Mouse (Mus musculus) megakaryocyte progenitor cell, adult 5-6 weeks (primary cell): ENCODE data around the gene Zfp950. TPM values are rescaled to one million over a fixed set of nuclear protein-coding genes. Genes with fewer than 3 reads are reported as not detected.
"Not testable (repeated sequence)": the region's sequence is repeated elsewhere in the genome, so short reads cannot be mapped to it uniquely, and the experiment has no call there.

Experiments
- ATAC-seq: replicated peaks from 2 replicates; pipeline ENCODE4 v1.8.0; 2016; ENCODE audit warnings: mild to moderate bottlenecking, moderate TSS enrichment, inconsistent platforms; ENCODE audit not compliant: poor library complexity
- total RNA-seq, 2 experiments: library from RNA; stranded (forward) in 1 of 2; stranded (reverse) in 1 of 2; fragments of 157-497, 149-512 nt in 1 of 2; fragments of 200-1000 nt in 1 of 2; gene quantifications; 2 replicates each; pipeline versions ENCODE4 v1.2.3 to v1.2.4; 2015 to 2017

Zfp950 gene
- total RNA-seq (2015), result 45.7 and 47.3 TPM in 2 replicates
- 31.7 and 57.1 TPM in 2 replicates for total RNA-seq (2017)

DNA sequence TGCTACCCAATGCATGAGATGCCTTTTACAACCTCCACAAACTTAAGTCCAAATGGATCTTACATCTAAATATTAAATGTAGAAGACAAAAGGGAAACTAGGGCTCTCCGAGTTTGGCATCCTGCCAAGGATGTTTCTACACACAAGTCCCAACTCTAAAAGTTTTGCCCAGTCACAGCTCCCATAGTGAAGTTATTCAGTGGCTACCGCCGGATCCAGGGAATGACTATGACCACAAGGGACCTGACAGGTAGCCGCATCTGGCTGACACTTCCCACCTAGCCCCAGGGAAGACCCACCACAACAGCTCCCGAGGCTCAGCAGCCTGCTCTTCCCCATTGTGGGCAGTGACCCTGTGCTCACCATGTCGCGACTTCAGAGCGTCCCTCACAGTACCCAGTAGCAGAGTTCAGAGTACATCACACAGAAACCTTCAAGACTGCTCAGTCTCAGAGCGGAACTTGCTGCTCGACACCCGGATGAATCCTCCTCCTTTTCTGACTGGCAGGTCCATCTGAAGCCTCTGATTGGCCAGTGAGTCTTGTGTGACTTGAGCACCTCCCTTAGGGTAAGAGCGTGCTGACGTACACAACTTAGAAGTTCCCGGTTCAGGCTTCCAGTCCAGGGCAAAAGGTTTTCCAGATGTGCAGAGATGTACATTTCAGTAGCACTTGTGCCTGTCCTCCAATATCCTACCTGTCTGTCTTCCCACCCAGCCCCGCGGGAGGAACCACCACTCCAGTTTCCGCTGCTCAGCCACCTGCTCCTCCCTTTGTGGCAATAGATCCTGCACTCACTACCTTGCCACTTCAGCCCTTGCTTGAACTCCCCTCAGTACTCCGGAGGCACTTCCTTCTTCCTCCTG lies at the start of gene Zfp950:
Gene Zfp950 (minus strand): TSS at position 499 of the 865 bp plus-strand sequence.
- peak; percentile 99 for ATAC-seq

DNA sequence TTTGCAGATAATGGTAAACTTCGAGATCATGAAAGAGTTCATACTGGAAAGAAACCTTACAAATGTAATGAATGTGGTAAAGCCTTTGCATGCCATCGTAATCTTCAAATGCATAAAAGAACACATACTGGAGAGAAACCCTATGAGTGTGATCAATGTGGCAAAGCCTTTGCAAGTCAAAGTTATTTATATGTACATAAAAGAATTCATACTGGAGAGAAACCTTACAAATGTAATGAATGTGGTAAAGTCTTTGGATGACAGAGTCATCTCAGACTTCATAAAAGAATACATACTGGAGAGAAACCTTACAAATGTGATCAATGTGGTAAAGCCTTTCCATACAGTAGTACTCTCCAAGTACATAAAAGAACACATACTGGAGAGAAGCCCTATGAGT lies 43.0 kb upstream of the Zfp950 start, which contains the start of gene Gm6020:
Gene Gm6020 (plus strand): TSS at position 301 of the 400 bp plus-strand sequence.
- not testable (repeated sequence) for ATAC-seq

DNA sequence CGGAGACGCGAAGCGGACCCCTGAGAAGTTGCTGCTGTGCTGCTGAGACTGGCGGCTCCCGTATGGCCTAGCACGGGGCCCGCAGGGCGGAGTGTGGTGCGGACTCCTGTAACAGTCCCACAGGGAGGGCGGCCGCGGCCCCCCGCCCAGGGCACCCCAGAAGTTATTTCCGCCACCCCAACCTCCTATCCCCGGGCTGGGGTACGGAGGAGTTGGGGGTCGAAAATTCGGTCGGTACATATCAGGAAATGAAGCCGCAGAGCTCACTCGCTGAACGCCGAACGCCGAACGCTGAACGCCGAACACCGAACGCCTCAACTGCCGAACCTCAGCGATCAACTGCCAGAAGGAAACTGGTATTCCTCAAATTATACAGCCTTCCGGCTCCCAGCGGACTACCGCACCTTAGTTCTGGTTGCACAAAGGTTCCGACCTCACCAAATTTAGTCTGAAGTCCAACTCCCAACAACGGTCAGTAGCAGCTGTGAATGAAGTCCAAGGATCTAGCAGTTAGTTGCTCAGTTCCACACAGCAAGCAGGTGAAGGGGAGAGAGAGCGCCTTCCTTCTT lies 35.2 kb upstream of the Zfp950 start, which contains the start of gene Gm7102:
Gene Gm7102 (minus strand): TSS at position 554 of the 569 bp plus-strand sequence.
- peak; percentile 39 for ATAC-seq

DNA sequence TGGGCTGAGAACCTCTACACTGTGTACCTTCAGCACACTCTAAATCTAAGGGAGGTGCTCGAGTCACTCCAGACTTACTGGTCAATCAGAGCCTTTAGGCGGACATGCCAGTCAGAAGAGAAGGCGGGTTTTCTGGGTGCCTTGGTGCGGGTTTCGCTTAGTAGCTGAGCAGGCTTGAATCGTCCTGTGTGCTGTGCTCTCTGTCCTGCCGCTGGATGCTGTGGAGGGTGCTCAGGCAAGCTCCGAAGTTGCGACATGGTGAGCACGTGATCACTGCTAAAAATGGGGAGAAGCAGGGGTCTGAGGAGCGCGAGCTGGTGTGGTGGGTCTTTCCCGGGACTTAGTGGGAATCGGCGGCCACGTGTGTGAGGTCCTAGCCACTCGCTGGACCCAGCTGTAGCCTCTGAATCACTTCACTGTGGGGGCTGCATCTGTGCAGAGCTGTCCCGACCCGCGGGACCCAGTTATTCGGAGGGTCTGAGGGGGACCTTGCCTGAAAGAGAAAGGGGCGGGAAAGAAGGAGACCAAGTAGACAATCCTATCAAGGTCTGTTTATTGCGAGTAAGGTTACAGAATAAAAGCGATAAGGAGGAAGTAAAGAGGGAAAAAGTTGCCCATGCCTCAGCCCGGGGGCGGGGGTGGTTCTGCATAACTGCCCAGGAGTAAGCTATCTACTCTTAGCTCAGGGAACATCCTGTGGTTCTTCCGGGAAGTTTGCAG lies 11.2 kb upstream of the Zfp950 start:
- ATAC-seq, result peak; percentile 79

DNA sequence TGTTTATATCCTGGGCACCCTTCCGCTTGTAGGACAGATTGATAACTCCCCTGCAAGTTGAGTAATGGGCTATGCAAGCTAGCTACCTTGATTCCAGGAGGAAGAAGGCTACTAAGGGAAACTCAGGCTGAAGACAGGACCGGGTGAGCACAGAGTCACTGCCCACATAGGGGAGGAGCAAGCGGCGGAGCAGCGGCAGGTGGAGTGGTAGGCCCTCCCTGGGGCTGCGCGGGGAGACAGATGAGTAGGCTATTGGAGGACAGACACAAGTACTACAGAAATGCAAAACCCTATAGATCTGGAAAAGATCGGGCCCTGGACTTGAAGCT lies 10.7 kb upstream of the Zfp950 start:
- peak; percentile 81 for ATAC-seq

DNA sequence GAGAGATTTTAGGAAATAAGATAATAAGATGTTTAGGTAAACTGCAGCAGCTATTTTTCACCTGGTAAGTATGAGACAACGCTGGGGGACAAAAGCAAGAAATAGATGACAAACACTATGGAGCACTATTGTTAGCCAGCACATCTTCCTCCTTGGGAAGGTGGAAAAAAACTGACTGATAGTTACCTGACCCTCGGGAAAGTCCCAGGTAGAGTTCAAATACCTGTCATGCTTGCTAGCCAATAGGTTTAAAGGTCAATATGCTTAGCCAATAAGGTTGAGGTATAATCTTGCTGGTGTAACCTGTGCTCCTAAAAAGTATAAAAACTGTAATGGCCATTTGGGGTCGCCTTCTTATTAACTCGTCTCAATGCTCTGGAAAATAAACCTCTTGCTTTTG lies 659 bp upstream of the Zfp950 start:
- no peak for ATAC-seq

DNA sequence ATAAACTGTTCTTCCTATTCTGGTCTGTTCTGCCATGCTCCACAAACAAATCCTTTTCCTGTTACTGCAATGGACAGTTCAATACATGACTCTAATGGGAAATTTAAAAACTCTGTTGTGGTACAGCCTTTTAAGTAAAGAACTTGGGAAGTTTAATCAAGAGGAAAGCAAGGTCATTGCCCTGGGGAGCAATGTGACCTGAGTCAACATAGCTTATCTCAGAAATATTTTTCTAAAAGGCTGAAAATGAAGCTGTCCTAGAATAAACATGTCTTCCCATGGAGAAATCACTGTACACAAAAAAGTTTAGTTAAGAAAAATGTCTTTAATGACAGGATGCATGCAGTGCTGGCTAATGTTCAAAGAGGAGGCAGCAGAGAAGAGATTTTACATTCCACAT lies 2.0 kb downstream of the Zfp950 start:
- ATAC-seq, result no peak

DNA sequence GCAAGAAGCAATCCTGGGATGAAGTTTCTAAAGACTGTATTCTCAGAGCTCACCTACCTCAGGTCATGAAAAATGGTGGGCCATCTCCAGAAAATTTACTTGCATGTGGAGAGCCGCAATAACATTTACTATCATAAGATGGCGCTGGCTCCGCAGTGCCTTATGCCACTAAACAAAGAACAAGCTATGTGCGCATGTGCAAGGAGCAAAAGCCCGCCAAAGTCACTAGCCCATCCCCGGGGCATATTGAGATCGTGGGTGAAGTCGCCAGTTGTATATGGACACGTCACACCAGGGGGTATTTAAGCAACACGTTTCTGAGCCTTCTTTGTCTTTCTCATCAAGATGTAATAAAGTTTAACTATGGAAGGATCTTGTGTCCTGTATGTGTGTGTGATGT lies 9.5 kb downstream of the Zfp950 start:
- ATAC-seq, result no peak

DNA sequence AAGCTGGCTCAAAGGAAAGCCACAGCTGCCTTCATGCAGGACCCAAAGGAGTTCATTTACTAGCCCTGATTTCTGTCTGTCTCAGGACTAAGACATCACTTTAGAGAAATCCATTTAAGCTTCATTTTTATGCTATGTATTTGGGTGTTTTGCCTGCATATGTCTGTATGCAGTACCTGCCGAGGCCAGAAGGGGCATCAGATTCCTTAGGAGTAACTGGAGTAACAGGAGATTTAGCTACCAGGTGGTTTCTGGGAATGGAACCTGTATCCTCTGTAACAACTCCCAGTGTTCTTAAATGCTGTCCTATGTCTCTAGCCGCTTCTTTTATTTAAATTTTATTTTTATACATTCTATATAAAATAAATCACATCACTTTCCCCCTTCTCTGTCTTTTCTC lies 30.5 kb downstream of the Zfp950 start:
- 0 out of 2 replicates have a peak, but pooled peaks have one; percentile 37 for ATAC-seq

DNA sequence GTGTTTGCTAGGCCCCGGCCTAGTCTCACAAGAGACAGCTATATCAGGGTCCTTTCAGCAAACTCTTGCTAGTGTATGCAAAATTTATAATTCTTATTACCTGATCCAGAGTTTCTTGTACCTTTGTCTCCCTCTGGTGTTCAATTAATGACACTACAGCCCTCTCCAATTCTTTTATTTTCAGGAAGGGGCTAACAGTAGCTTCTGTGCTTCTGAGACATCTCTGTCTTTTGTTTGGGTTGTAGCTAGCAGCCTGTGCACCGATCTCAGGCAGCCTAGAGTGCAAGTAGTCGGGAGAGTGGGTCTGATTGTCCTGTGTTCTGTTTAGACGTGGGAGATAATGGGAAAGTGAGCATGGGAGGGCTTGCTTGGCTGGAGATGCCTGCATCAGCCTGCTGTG lies 42.9 kb downstream of the Zfp950 start:
- peak; percentile 85 for ATAC-seq

DNA sequence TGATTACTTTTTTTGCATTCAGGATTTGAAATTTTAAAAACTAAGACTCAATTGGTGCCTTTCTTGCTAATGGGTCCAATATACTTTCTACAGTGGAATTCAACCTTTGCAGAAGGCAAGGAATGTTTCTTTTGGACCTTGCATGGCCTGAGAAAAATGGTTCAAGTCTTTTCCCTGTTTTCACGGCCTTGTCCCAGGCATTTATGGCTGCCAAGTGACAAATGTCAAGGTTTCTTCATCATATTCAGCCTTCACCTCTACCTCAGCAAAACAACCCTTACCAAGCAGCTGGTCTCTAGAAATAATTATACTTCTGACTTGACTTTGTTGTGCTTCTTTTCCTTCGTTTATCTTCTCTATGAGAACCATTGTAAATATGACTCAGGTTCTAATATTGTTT lies 43.9 kb downstream of the Zfp950 start:
- no peak for ATAC-seq

DNA sequence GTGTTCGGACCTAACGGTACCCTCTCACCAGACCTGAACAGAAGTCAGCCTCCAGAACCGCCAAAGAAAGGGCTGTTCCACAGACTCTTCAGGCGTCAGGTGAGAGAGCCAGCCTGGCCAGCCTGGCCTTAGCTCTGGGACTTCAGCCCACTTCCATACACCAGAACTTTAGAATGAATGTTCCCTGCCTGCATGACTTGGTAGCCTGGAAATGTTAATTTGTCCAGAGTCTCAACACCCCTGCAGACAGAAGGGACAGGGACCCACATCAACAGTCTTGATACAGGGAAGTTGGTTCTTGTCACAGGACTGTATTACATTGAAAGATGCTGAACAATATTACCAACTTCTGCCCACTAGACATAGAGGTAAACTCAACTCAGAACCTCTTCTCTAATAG lies 50.1 kb downstream of the Zfp950 start:
- ATAC-seq, result no peak

DNA sequence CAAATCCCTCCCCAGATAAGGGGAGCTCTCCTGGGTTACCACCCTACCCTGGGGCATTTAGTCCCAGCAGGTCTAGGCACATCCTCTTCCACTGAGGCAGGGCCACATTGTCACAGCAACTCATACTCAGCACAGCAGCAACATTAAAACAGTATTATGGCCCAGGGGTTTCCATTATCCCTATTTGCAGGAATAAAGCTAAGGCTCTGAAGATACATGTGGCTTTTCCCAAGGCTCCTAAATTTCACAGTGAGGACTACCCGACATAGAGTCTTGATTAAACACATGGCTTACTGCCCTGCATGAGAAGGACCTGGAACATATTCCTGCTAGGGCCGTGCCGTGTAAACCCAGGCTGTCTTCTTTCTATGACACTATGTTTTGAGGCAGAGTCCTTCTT lies 51.6 kb downstream of the Zfp950 start:
- no peak for ATAC-seq

DNA sequence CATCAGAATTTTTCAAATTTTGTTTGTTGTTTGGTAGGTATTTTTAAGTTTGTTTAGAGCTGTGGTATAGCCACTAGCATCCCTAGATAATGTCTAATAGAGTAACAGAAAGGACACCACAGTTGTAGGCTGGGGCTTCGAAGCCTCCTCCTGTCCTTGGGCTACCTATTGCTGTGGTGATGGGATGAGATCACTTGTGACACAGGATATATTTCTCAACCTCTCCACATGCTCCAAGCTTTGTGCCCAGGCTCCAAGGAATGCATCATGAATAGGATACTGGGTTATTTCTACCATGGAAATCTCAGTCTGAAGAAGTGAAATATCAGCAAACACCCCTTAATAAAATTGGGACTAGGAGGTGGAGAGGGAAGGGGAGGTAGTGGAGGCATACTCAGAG lies 52.9 kb downstream of the Zfp950 start:
- no peak for ATAC-seq

DNA sequence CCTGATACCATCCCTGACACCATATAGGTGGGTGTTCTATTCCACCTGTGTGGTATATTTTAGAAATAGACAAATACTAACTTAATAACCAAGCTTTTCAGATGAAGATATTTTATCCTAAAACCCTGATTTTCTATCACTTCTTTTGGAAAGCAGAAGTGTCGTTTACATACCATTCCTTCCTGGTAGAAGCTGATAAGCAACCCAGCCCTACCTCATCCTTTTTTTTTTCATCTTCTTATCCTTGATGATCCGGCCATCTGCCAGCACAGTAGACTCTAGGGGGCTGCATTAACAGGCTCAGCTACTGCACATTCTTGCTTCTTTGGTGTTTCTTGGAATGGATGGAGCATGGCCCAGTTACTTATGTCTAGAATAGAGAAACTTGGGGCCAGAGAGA lies 55.4 kb downstream of the Zfp950 start:
- no peak for ATAC-seq

DNA sequence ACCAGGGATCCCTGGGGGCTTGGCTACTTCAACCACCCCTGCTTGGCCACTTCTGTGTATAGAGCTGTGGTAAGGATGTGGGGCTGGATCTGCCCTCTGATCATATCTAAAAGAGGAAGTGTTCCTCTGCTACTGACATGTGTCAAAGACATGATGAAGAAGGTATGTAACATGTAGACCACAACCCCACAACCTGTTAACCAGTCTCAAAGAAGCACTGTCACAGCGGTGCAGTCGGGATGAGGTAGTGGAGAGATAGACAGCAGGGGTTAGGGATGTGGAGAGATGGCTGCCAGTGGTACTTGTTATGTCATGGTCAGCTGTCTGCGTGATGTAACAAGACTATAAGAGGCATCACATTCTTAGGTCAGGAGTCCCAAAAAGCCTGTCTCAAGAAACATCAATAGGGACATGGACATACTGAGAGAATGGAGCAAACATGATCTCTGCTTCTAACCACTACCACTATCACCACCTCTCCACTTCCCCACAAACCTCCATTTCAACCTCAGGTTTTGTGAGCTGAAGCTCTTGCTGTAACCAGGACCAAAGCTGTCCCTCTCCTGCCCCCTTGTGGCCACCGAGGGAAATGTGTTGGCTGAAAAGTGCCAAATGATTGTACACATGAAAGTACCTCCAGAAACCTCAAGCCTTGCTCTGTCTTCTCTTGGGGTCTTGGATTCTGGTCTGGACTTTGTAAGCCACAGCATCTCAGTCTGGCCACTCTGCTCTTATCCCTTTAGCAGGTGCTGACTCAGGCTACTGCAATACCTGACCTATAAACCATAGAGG lies 56.3 kb downstream of the Zfp950 start:
- ATAC-seq, result peak; percentile 85

DNA sequence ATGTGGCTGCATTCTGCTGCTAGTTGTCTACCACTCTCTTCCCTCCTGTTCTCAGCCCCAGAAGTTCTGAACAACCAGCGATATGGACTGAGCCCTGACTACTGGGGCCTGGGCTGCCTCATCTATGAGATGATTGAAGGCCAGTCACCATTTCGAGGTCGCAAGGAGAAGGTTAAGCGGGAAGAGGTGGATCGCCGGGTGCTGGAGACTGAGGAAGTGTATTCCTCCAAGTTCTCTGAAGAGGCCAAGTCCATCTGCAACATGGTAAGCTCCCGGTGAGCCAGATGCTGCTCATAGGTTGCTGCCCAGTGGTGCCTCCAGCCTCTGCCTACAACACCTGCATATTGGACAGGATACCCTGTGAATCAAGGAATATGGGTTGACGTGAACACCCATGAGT lies 57.6 kb downstream of the Zfp950 start:
- ATAC-seq, result no peak

DNA sequence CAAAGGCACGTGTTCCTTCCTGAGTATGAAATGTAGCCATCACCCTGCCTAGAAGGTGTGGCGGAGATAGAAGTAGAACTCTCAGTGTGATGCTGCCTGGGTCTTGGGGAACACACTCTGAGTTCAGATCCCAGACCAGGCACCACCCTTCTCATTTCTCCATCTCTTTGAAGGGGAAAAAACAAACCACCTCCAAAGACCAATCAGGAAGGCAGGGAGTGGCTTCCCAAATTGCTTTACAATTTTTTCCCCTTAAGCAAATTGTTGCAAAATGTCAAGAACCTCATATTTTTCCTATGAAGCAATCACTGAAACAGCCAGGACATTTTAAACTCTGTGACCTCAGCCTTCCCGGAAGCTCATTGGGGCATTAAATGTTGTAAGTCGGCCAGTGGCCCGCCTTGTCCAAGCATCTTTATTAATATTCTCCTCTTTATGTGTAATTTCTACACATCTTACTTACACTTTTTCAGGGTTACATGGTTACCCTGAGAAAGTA lies 60.3 kb downstream of the Zfp950 start:
- ATAC-seq, result peak; percentile 29

DNA sequence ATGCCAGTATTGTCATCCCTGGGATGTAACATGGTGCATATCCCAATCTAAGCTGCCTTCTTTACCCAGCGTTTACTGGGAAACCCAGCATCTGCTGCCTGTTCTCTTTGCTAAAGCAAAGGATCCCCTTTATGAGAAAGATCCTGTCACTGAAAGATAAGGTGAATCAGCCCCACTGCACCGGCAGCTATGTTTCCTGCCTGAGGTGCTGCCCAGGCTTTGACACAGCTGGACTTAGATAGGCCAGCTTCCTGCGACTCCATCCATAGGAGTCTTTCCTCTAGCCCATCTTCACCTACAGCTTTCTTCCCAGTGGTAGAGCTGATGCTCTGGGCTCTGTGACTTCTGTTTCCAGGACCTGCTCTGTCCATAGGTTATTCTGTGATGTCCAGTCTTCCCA lies 62.0 kb downstream of the Zfp950 start:
- ATAC-seq, result 0 out of 2 replicates have a peak, but pooled peaks have one; percentile 27

DNA sequence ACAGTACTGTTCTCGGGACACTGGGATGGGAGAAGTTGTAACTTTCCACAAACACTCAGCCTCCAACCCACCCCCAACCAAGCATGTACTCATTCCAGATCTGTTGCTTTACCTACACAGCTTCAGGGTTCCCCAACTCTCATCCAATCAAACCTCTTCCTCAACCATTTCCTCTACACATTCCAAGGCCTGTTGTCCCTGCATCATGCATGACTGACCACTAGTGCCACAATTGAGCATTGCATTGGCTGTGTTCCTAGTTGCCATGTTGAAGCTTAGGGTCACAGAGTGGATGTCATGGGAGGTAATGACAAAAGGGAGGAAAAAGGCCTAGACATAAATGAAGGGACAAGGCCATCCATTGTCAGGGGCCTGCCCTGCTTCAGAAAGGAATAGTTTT lies 75.6 kb downstream of the Zfp950 start:
- ATAC-seq, result no peak

DNA sequence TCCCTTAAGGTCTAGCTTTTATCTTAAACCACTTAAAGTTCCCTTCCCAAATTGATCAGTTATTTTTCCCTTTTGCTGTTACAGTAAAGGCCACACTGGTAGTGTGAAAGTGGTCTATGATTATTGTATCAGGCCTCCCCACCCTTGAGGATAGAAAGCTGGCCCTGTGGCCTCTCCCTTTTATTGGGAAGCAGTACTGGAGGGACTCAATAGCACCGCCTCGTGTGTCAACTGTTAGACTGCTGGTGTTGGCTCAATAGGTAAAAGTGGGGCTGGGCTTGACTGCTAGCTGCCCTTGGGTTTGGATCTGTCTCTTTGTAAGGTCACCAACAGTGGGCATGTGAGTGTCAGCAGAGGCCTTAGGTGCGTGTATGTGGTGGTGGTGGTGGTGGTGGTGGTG lies 76.3 kb downstream of the Zfp950 start:
- ATAC-seq, result no peak
